Mouse (Mus musculus) mouse trophoblast stem cell (cell line): ENCODE data around the gene Olfr894.
"Not testable (repeated sequence)": the region's sequence is repeated elsewhere in the genome, so short reads cannot be mapped to it uniquely, and the experiment has no call there.

Experiments
- in situ Hi-C, 2 experiments: fragments of 300-500 bp; cut with MseI, MboI; formaldehyde crosslinking; loops; 2 replicates in 1 of 2; 3 replicates in 1 of 2; pipeline ENCODE4 v1.15.1; 2025

Gene Olfr894

GRCm38 (mm10) chr9:38217755-38218154 lies at the start of gene Olfr894:
Gene Olfr894, plus strand, starts transcription at chr9:38218055.
- in situ Hi-C loops, result no loop called here

GRCm38 (mm10) chr9:38168341-38168740 lies 49.5 kb upstream of the Olfr894 start:
- in situ Hi-C loops, result not testable (repeated sequence)

- in situ Hi-C loops, result no loop called here
Measured at GRCm38 (mm10) chr9:38180721-38181120, 37.1 kb upstream of the Olfr894 start, which contains the start of gene Olfr891. Gene Olfr891, minus strand, starts transcription at chr9:38180821.

GRCm38 (mm10) chr9:38208065-38208464 lies 9.8 kb upstream of the Olfr894 start, which contains the start of gene Olfr893:
Gene Olfr893, plus strand, starts transcription at chr9:38208365.
- in situ Hi-C loops, result no loop called here

DNA sequence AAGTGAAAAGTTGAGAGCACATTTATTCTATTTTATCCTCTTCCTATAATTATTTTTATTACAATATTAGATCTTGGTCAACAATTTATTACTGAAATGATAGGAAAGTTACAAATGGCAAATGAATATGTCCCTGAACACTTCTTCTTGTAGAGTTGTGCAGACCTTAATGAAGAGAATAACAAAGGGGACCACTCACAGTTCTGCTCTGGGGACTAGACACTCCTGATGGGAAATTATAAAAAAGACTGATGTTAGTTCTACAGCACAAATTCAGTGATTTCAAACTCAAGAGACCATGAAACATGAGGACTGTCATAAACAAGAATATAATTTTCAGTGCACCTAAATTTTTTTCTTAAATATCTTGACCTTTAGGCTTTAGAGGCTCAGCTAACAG lies 34.6 kb downstream of the Olfr894 start, which contains the start of gene Olfr143:
Olfr143 (plus strand) TSS at position 301 of the 400 bp plus-strand sequence.
- in situ Hi-C loops, result no loop called here

DNA sequence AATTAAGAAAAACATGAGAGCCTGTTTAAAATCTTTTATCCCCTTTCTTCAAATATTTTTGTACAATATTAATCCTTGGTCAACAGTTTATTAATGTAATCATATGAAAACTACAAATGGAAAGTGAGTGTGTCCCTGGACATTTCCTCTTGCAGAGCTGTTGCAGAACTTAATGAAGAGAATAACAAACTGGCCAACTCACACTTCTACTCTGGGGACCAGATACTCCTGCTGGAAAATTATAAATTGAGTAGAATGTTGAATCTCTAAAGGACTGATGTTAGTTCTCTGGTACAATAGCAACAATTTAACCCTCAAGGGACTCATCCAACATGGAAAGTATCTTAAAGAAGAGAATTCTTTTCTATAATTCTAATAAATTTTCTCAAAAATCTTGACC lies 49.7 kb downstream of the Olfr894 start, which contains the start of gene Olfr895:
Olfr895 (plus strand) TSS at position 301 of the 400 bp plus-strand sequence.
- in situ Hi-C loops, result no loop called here
